Mouse (Mus musculus) lung, postnatal 36 days (tissue): ENCODE data around the gene Ahdc1.

ENCODE experiments used
- DNase-seq: peaks from one replicate; pipeline ENCODE4 v3.0.0; 2022; ENCODE audit warnings: mixed read lengths

The Ahdc1 gene

GRCm38 (mm10) chr4:133011028-133011820 lies at the start of gene Ahdc1:
TSS of gene Ahdc1 (plus strand) at chr4:133011260.
- DNase-seq: peak; percentile 95

- DNase-seq: no peak
These were observed 49.2 kb upstream of the Ahdc1 start for GRCm38 (mm10) chr4:132961866-132962265.

- no peak for DNase-seq
These were observed 48.4 kb upstream of the Ahdc1 start for GRCm38 (mm10) chr4:132962628-132963027.

- no peak for DNase-seq
These were observed 47.6 kb upstream of the Ahdc1 start for GRCm38 (mm10) chr4:132963436-132963835.

- DNase-seq: no peak
These were observed 47.0 kb upstream of the Ahdc1 start for GRCm38 (mm10) chr4:132964064-132964463.

GRCm38 (mm10) chr4:132964473-132964872 lies 46.6 kb upstream of the Ahdc1 start:
- DNase-seq: no peak

- DNase-seq: no peak
These were observed 42.7 kb upstream of the Ahdc1 start for GRCm38 (mm10) chr4:132968105-132968938.

- DNase-seq: no peak
These were observed 39.5 kb upstream of the Ahdc1 start for GRCm38 (mm10) chr4:132971601-132972000.

- no peak for DNase-seq
These were observed 39.0 kb upstream of the Ahdc1 start for GRCm38 (mm10) chr4:132972101-132972500.

- DNase-seq: no peak
These were observed 38.5 kb upstream of the Ahdc1 start for GRCm38 (mm10) chr4:132972556-132972955.

GRCm38 (mm10) chr4:132973186-132973585 lies 37.9 kb upstream of the Ahdc1 start:
- no peak for DNase-seq

- peak; percentile 43 for DNase-seq
These were observed 37.2 kb upstream of the Ahdc1 start, which contains the start of gene Fgr for GRCm38 (mm10) chr4:132973814-132974398. TSS of gene Fgr (plus strand) at chr4:132974095.

- peak; percentile 89 for DNase-seq
These were observed 36.2 kb upstream of the Ahdc1 start for GRCm38 (mm10) chr4:132974904-132975303.

- DNase-seq: no peak
These were observed 35.3 kb upstream of the Ahdc1 start for GRCm38 (mm10) chr4:132975791-132976190.

GRCm38 (mm10) chr4:132976729-132977128 lies 34.3 kb upstream of the Ahdc1 start:
- peak; percentile 47 for DNase-seq

- no peak for DNase-seq
These were observed 33.5 kb upstream of the Ahdc1 start for GRCm38 (mm10) chr4:132977597-132977996.

GRCm38 (mm10) chr4:132979186-132979585 lies 31.9 kb upstream of the Ahdc1 start:
- no peak for DNase-seq

GRCm38 (mm10) chr4:132981621-132982020 lies 29.4 kb upstream of the Ahdc1 start:
- DNase-seq: no peak

GRCm38 (mm10) chr4:132982999-132983398 lies 28.1 kb upstream of the Ahdc1 start:
- no peak for DNase-seq

- DNase-seq: no peak
These were observed 27.2 kb upstream of the Ahdc1 start for GRCm38 (mm10) chr4:132983664-132984512.

GRCm38 (mm10) chr4:132988581-132989355 lies 22.3 kb upstream of the Ahdc1 start:
- no peak for DNase-seq

- DNase-seq: no peak
These were observed 17.5 kb upstream of the Ahdc1 start for GRCm38 (mm10) chr4:132993553-132993952.
